Mouse (Mus musculus) left cerebral cortex, postnatal 4 days (tissue): ENCODE results near the gene Sh3bgr. TPM values are rescaled to one million over a fixed set of nuclear protein-coding genes. Genes with fewer than 3 reads are reported as not detected.

Source experiments
- DNase-seq: peaks from one replicate; pipeline ENCODE4 v3.0.0-alpha.2; 2022
- intact Hi-C: fragments of 180-260 bp; cut with DNase I; formaldehyde crosslinking; loops from one replicate; pipeline ENCODE4 v1.15.1; 2025
- total RNA-seq, 2 experiments: library from RNA; stranded (reverse); gene quantifications; 2 replicates each; pipeline ENCODE4 v1.2.3; 2021

Sh3bgr gene
- 1 to 10 TPM; 1.9 to 3.3 TPM for total RNA-seq

DNA sequence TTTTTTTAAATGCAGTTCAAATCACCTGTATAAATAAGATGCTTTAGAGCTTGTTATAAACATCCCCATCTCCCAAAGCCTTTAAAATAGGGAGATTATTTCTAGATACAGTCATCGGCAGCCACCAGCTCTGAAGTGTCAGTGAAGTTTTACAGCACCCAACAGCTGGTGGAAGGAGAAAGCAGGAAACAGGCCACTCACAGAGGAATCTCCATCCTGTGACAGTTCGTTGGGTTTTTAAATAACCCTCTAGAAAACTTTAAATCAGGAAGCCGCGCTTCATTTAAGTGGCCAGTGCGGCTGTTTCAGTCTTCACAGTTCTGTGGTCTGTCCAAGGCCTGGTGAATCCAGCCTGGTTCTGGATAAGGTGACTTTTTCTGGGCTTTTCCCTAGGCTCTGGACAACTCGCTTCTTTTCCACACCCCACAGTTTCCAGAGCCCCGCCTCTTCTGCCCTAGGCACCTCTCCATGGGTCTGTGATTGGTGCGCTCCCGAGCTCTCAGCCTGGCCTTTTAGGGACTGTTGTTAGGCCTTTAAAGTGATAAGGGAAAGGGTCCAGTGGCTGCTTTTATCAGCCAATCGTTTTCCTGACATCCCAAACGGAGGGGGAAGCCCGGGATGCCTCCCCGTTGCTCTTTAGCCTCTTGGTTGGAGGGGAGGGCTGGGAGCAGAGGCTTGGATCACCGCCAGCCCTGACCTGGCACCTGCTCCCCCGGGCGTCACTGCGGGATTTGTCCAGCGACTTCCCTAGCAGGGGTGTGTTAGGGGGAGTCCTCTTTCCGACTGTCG lies at the start of gene Sh3bgr:
Gene Sh3bgr (plus strand): TSS at position 538 of the 789 bp plus-strand sequence.
- intact Hi-C loops, result no loop called here
- peak; percentile 59 for DNase-seq

DNA sequence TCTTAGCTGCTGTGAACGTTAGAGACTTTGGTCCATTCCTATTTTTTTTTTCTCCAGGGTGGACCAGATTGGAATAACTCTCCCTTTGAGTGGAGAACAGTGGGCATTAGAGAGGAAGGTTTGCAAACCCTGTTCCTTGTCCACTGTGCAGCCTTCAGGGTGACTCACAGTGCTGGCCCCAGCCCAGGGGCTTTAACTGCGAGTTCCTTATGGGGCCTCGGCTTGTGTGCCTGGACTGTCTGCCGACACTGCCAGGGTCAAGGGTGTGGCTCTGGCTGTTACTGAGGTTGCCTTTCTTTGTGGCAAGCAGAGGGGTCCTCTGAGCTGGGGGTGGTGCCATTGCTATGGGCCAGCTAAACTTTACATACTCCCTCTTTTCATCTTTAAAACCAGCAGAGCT lies 49.3 kb upstream of the Sh3bgr start:
- intact Hi-C loops, result no loop called here
- no peak for DNase-seq

DNA sequence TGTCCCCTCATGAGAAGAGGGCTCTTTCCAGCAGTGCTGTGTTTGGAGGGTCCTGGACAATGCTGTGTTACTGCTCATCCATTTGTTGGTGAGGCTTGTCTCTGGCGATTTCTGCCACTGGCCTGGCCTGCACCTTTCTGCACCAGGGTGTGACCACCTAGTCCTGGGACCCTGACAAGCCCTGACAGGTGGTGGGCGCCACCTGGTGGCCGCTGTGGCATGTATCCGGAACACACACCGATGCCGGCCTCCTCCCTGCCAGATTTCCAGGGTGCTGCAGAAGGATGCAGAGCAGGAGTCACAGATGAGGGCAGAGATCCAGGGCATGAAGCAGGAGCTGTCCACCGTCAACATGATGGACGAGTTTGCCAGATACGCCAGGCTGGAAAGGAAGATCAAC lies 48.7 kb upstream of the Sh3bgr start:
- intact Hi-C loops, result no loop called here
- DNase-seq, result peak; percentile 85

DNA sequence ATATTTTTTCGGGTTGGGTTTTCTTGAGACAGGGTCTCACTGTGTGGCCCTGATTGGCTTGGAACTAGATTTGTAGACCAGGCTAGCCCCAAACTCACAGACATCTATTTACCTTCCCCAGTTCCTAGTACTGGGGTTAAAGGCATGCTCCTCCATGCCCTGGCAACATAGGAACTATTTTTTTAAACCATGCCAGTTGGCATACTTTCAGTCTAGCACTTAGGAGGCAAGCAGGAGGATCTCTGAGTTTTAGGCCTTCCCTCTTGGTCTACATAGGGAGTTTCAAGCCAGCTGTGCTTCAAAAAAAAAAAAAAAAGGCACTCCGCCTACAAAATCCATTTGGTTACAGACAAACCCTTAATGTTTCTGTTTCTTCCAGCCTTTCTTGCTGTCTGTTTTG lies 45.8 kb upstream of the Sh3bgr start:
- intact Hi-C loops, result no loop called here
- DNase-seq, result no peak

DNA sequence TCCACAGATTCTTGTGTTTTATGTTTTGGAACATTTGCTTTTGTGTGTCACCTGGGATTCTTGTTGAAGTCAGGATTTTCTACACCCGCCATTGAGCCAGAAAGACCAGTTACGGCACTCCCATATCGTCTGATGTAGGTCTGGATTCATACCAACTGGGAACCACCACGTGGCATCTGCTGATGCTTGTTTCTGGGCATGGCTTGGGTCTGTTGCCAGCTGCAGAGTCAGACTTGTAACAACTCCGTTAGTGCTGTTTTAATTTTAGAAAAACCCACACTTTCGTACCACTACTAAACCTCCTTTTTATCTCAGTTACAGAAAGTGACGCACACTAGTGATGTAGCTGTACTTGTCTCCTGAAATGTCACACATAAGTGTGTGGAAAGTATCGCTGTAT lies 44.2 kb upstream of the Sh3bgr start:
- intact Hi-C loops, result no loop called here
- DNase-seq, result no peak

DNA sequence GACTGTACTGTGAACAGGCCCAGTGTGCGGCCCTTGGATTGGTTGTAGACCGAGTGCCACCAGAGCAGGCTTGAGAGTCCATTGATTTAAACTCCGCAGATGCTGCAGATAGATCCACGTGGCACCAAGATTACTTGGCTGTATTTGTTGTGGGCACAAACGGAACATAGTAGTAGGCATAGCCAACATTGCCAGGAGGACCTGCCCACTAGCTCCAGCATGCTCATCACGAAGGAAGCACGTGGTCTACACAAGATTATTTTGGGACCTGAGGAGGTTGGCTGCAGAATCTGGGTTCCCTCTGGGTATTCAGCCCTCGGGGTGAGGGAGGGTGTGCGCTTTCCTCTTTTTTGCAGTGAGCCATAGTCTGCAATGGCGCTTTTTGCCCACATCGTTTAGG lies 43.1 kb upstream of the Sh3bgr start:
- no peak for DNase-seq
- intact Hi-C loops, result no loop called here

DNA sequence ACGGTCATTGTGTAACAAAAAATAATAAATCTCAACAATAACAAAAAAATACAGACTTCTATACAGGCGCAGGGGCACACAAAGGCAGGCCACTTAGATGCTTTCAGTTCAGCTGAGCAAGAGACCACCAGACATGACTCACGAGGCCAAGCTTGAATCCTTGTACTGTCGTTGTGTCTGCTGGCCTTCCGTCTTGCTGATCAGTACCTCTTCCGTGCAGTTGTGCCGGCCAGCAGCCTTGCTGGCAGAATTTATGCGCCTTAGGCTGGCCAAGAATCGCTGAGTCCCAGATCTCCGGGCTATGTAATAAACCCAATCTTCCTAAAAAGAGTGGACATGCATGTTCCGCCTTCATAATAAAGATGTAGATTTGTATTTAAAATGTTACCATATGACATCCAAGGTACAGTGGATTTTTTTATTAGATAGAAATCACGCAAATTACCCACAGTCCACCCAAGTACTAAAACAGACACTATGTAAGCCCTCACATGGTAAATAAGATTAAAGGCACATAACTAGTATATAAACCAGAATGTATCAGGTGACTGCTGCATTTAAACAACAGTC lies 41.7 kb upstream of the Sh3bgr start:
- no peak for DNase-seq
- intact Hi-C loops, result no loop called here

DNA sequence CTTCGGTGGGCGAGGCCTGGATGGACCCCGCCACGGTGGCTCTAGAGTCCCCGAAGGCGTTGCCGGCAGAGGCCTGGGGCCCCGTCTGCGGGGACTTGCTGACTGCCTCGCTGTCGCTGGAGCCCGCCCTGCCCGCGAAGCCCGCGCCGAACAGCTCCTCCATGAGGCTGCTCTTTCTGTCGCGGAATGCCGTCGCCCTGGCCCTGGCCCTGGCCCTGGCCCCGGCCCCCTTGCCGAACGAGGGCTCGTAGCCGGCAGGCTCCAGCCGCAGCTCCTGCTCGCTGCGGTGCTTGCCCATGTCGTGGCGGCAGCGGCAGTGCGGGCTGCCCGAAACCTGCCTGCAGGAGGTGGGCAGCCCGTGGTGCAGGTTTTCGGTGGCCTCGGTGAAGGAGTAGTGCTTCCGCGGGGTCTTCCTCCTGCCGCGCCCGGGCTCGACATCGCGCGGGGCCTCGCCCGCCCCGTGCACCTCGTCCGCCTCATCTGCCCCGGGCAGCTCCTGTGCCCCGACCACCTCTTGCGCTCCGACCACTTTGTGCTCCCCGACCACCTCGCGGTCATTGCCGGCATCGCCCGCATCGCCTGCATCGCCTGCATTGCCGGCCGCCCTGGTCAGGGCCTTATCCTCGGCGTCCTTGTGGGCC lies 41.0 kb upstream of the Sh3bgr start:
- intact Hi-C loops, result no loop called here
- DNase-seq, result peak; percentile 81

DNA sequence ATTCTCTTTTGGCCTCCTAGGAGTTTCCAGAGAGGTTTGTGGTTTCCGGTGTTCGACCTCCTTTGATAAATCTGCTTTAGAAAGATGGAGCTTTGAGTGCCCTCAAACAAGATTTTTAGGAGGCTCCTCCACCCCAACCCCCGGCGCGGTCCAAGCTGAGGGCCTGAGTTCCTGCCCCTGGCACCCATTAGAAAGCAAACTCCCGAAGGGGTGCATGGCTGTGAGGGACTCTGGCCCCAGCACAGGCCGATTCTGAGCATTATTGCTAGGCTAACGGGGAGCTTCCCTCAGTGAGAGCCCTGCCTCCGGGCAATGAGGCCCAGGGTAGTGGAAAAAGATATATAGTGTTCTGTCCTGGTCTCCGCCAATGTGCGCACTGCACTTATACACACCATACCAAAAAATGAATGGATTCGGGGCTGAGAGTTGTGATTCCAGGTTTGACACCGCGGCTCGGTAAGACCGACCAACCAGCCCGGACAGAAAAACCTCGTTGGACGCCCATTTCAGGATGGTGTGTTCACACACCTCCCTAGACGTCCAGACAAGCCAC lies 40.4 kb upstream of the Sh3bgr start:
- intact Hi-C loops, result no loop called here
- no peak for DNase-seq

DNA sequence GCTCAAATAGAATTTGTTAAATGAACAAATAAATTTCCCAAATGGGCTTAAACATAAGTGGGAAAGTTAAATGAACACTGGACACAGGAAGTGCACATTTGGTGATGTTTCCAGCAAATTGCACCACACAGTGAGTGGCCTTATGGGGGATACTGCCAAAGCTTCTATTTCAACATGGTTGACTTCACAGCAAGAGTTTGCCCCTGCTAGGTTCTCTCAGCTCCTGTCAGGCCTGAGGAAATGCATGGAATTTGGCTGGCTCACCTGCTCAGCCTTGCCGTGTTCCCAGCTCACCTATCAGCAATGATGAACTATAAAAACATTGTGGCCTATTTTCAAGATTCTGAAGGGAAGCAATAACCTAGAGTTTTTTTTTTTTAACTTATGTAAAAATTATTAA lies 39.3 kb upstream of the Sh3bgr start:
- intact Hi-C loops, result no loop called here
- no peak for DNase-seq

DNA sequence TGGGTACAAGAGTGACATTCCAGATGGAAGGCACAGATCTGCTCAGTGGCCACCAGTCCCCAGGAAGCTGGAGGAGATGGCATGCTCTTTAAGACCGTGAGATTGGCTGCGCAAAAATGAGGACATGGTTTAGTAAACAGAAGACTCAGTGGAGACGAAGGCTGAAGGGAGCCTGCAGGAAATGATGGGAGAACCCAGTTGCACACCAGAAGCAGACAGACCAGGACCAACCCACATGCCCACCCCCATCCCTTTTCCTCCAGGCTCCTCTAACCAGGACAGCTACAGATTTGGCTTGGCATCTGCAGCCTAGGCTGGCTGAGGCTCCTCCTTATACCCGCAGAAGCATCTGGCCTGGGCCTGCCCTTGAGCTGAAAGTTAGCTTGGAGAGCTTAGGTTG lies 38.9 kb upstream of the Sh3bgr start:
- intact Hi-C loops, result no loop called here
- DNase-seq, result peak; percentile 28

DNA sequence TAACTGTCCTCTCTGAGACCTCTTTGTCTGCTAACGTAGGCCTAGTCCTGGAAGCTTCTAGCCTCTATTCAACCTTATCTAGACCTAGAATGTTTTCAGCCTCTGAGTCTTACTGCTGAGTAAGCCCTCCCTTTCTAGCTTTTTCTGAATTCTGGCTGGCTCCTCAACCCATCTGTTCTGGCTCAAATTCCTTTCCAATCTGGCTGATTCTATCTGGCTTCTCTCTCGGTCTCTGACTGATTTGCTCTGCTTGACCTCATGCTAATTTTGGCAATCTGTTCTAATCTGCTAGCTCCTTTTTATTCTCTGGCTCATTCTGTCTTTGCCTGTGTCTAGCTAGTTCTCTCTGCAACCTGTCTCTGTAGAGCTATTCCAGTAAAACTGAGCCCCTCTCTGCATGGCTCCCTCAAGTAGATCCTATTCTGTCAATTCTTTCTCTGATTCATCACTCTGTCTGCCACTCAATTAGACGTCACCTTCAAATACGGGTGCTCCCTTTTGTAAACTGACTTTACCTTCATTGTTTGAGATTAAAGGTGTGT lies 34.5 kb upstream of the Sh3bgr start:
- no peak for DNase-seq
- intact Hi-C loops, result no loop called here

DNA sequence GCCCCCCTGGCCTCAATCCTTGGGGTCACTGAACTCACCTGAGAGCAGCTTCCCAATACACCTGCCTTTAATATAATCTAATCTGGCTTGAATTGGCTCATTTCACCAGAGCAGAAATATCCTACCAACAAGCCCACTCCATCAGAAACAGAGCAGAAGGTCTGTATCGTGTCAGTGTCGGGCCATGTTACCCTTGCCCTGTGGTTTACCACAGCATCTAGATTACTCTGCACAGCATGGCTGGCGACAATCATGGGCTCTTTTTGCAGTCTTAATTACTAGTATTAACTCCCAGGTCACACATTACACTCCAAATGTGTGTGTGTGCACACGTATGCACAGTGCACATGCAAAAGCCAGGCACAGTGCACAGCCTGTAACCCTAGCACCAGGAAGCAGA lies 31.4 kb upstream of the Sh3bgr start:
- DNase-seq, result no peak
- intact Hi-C loops, result no loop called here

DNA sequence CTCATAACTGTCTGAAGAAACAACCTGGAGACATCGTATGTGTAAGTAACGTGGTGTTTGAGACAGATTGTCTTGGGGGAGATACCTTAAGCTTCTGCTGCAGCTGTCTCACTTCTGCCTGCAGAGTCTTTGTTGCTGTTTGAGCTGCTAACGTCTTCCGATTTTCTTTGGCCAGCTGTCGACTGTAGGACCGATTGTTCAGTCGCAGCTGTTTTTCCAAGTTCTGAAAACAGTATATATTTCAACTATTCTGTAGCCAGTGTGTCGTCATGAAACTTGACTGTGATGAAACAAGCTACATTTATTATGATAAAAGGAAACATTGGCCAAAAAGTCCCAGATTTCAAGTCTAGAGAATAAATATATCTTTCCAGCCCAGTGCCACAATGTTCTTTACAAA lies 26.6 kb upstream of the Sh3bgr start:
- intact Hi-C loops, result no loop called here
- DNase-seq, result no peak

DNA sequence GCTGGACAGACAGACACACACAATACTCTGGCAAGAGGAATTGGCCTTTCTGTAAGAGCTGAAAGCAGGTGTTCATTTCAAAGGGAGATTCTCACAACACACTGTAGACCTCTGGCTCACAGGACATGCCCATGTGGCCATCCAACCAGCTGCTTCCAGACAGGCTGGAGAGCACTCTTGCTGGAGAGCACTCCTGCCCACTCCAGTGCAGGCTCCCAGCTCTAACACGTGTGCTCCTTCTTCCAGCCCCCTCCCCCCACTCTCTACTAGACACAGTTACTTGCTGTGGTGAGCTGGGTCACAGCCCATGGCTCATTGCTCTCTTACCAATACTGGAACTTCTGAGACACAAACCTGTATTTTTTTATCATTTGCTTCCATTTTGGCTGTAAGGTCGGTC lies 24.9 kb upstream of the Sh3bgr start:
- DNase-seq, result peak; percentile 14
- intact Hi-C loops, result no loop called here

DNA sequence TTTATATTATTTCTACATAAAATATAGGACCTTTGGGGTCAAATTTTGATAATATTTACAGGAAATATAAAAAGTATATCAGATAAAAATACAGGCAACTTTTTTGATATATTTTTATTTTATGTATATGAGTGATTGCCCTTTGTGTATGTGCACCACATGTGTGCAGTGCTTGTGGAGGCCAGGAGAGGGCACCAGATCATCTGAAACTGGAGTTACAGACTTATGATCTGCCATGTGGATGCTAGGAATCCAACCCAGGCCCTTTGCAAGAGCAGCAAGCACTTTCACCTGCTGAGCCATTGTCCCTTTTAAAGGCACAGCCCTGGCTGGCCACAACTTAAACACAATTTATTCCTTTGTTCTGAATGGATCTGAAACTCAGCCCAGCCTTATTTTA lies 21.1 kb upstream of the Sh3bgr start:
- no peak for DNase-seq
- intact Hi-C loops, result no loop called here

DNA sequence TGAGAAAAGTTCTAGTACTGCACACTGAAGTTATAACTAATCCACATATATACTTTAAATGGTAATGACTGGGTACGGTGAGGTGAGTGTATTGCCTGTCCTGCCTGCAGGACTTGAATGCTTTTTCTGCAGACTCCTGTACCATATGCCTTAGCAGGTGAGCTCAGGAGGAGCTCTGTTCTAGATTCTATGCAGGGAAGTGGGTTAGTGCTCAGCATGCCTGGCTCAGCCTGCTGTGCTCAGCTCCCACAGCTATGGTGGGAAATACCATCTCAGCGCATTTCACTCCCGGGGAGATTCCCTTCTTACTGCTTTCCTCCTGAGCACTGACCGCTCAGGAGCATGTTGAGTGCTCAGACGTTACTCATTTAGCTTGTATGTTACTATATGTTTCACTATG lies 12.6 kb upstream of the Sh3bgr start:
- intact Hi-C loops, result no loop called here
- no peak for DNase-seq

DNA sequence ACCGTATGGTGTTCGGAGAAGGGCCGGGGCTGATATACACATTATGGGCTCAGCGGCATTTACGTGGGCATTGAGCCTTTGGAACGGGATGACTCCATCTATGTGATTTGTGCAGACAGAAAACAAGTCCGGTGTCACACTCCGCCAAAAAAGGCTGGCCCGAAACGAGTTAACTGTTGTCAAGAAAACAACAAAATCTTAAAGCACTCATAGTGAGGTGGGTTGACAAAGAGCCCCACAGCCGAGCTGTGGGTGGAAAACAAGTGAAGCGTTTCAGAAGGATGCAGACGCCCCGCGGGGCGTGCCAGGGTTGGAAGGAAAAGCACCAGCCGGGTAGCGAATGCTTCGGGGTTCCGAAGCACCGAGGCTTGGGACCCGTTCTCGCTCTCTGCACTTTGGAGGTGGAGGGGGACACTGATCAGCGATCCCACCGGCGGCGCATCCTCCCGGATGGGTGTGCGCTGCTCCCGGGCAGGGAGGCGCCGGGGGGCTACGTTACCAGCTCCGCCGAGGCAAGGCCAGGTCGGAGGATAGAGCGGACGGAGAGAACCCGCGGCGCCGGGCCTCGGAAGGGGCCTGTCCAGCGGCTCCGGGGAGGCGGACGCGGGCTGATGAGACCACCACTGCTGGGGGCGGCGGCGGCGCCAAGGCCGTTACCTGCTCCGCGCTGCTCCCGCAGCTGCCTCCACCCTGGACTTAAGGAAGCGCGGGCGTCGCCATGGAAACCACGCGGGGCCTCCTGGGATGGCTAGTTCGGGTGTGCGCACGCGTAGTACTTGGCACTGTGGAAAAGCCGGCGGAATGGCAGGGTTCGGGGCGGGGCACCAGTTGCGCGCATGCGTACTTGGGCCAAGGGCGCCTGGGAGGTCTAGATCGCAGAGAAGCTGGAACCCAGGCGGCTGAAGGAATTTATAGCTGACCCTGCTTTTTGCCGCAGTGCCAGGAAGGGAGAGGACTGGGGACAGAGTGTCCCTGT lies 8.4 kb upstream of the Sh3bgr start, which contains the start of gene Lca5l:
Gene Lca5l (minus strand): TSS at position 741 of the 976 bp plus-strand sequence.
- peak; percentile 100 for DNase-seq
- intact Hi-C loops, result no loop called here

DNA sequence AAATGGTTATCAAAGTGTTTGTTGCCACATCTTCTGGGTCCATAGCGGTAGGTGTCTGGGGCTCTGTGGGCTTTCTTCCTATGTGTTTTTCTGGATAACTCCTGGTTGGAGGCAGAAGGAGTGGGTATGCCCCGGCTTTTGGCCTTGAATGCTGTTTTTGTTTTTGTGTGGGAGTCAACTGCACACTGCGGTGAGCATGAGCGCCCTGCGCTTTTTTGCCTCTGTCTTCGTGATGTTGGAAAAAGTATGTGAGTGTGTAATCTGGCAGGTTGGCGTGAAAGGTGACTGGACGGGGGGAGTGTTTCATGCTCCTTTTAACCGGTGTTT lies 415 bp downstream of the Sh3bgr start:
- intact Hi-C loops, result no loop called here

DNA sequence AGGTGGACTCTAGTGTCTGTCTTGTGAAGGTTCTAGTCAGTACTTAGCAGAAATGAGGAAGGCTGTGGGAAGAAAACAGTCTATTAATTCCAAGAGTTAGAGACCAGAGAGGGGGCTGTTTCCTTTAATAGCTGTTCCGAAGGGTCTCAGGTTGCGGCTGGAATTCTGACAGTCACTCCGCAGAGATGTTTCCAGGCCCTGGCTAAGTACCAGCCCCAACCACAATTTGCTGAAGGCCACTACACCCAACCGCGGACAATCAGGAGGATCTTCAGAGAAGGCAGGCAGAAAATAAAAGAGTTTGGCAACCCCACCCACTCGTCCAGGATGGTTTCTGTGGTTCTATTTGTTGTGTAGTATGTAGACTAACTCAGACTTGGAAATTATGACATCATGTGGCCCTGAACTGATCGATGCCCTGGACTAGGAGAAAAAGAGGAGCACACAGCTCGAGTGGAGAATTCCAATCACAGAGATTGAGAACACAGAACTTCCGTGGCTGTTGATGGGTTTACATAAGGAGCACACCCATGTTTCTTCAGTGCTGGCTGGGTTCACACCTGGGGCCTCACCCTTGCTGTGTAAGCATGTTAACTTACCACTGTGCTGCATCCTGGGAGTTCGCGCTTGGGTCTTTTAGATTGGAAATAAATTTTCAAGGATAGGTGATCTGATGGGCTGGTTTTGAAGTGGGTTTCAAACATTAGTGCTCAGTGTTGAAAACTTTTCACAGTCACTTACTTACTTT lies 1.4 kb downstream of the Sh3bgr start:
- intact Hi-C loops, result no loop called here
- no peak for DNase-seq

More for the DNA sequence above, 415 bp downstream of the Sh3bgr start:
- DNase-seq, result no peak
